Mouse (Mus musculus) liver (tissue): Measurements from ENCODE around the gene Blvrb.

Source experiments
- DNase-seq: peaks from one replicate; pipeline ENCODE4 v3.0.0-alpha.2; 2020; ENCODE audit warnings: mixed read lengths

Gene Blvrb

GRCm38 (mm10) chr7:27449256-27449862, 1.6 kb downstream of the Blvrb start:
- peak; percentile 88 for DNase-seq

GRCm38 (mm10) chr7:27451359-27451758, 3.6 kb downstream of the Blvrb start:
- no peak for DNase-seq

- DNase-seq: no peak
These were observed 4.5 kb downstream of the Blvrb start for GRCm38 (mm10) chr7:27452206-27452770.

- peak; percentile 71 for DNase-seq
These were observed 6.8 kb downstream of the Blvrb start for GRCm38 (mm10) chr7:27454461-27455121.

GRCm38 (mm10) chr7:27455273-27455672, 7.5 kb downstream of the Blvrb start:
- DNase-seq: no peak

GRCm38 (mm10) chr7:27458614-27459013, 10.8 kb downstream of the Blvrb start:
- DNase-seq: peak; percentile 48

GRCm38 (mm10) chr7:27459640-27460039, 11.9 kb downstream of the Blvrb start:
- no peak for DNase-seq

- no peak for DNase-seq
These were observed 12.7 kb downstream of the Blvrb start for GRCm38 (mm10) chr7:27460477-27460876.

GRCm38 (mm10) chr7:27467648-27468047, 19.9 kb downstream of the Blvrb start:
- no peak for DNase-seq

- no peak for DNase-seq
These were observed 23.8 kb downstream of the Blvrb start for GRCm38 (mm10) chr7:27471390-27472120.

GRCm38 (mm10) chr7:27472596-27472995, 24.8 kb downstream of the Blvrb start:
- DNase-seq: peak; percentile 51

GRCm38 (mm10) chr7:27473156-27473834, 25.5 kb downstream of the Blvrb start, which contains the start of gene Sertad3:
Gene Sertad3, plus strand, starts transcription at chr7:27473768.
- peak; percentile 100 for DNase-seq

GRCm38 (mm10) chr7:27473835-27474489, 26.2 kb downstream of the Blvrb start:
- no peak for DNase-seq

- DNase-seq: peak; percentile 99
These were observed 26.7 kb downstream of the Blvrb start for GRCm38 (mm10) chr7:27474490-27474954.

- no peak for DNase-seq
These were observed 27.8 kb downstream of the Blvrb start for GRCm38 (mm10) chr7:27475596-27475995.

- DNase-seq: no peak
These were observed 28.4 kb downstream of the Blvrb start for GRCm38 (mm10) chr7:27476098-27476635.

- peak; percentile 48 for DNase-seq
These were observed 30.8 kb downstream of the Blvrb start for GRCm38 (mm10) chr7:27478561-27478960.

- no peak for DNase-seq
These were observed 32.0 kb downstream of the Blvrb start for GRCm38 (mm10) chr7:27479750-27480149.

GRCm38 (mm10) chr7:27480506-27480905, 32.7 kb downstream of the Blvrb start:
- DNase-seq: no peak

GRCm38 (mm10) chr7:27480927-27481626, 33.3 kb downstream of the Blvrb start:
- peak; percentile 13 for DNase-seq

GRCm38 (mm10) chr7:27481627-27481969, 33.8 kb downstream of the Blvrb start:
- DNase-seq: peak; percentile 96
